Mouse (Mus musculus) olfactory bulb, adult 2 months (tissue): ENCODE measurements around the gene Ndc80.

Experiments
- CTCF ChIP-seq: fragments of 200-500 bp; IDR thresholded peaks from 2 replicates; pipeline ENCODE4 v1.5.1; 2012; ENCODE audit warnings: low read depth, mild to moderate bottlenecking, low read length, moderate library complexity; ENCODE audit not compliant: insufficient read depth
- POLR2A ChIP-seq: fragments of 200-500 bp; IDR thresholded peaks from 2 replicates; pipeline ENCODE4 v1.6.1; 2012; ENCODE audit warnings: mild to moderate bottlenecking, low read depth, low read length, moderate library complexity; ENCODE audit not compliant: insufficient read depth

DNA sequence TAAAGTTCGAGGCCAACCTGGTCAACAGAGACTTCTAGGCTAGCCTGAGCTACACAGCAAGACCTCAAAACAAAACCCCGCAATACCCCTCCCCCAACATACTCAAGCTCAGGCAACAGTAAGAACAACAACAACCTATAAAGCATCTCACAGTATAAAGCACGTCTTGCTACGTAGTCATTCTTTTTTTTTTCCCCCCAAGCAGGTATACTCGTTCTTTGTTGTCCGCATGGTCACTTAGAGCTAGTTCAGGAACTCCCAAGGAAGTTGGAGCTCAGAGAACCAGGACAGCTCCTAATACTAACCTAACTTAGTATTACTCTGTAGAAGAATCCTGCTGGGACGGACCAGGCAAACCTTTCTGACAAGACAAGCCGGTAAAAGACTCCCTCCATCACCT lies 52.5 kb downstream of the Ndc80 start:
- TF ChIP-seq CTCF (no peak), POLR2A (no peak)
